Mouse (Mus musculus): ENCODE measurements around the gene Rpl32.

GRCm38 (mm10) chr6:115838745-115839144 is 30.2 kb upstream of the Rpl32 start:
- TF ChIP-seq CTCF (IDR thresholded peaks at IDR 0.05; ENCODE audit: insufficient read depth, low read length) (no peak), POLR2A (IDR thresholded peaks at IDR 0.05; ENCODE audit: borderline replicate concordance, extremely low read depth, low read depth, low read length) (no peak)
